Mouse (Mus musculus): ENCODE measurements at regions not wholly inside any gene's neighbourhood (a gene's known extent, or its start where the extent isn't known, plus 50 kb on each side); places are given as distances from the start of the nearest gene placed in this dataset.

- TF ChIP-seq CTCF (IDR thresholded peaks at IDR 0.05; ENCODE audit: borderline replicate concordance, control insufficient read depth, extremely low read depth, insufficient read depth, low read length, poor library complexity) (no peak), POLR2A (IDR thresholded peaks at IDR 0.05; ENCODE audit: control insufficient read depth, extremely low read depth, insufficient read depth, low read length, poor library complexity) (no peak)
Observed at GRCm38 (mm10) chr13:28782081-28782480, 171.4 kb downstream of the Sox4 start.

All from thymus, adult 2 months (tissue).